Mouse (Mus musculus): ENCODE data around the gene Irgm2. TPM values are rescaled to one million over a fixed set of nuclear protein-coding genes. Genes with fewer than 3 reads are reported as not detected.
"Not testable (repeated sequence)": the region's sequence is repeated elsewhere in the genome, so short reads cannot be mapped to it uniquely, and the experiment has no call there.

Gene Irgm2
- total and polyA plus RNA-seq, 3 experiments: 0.30 to 7.1 (median 6.0) TPM

DNA sequence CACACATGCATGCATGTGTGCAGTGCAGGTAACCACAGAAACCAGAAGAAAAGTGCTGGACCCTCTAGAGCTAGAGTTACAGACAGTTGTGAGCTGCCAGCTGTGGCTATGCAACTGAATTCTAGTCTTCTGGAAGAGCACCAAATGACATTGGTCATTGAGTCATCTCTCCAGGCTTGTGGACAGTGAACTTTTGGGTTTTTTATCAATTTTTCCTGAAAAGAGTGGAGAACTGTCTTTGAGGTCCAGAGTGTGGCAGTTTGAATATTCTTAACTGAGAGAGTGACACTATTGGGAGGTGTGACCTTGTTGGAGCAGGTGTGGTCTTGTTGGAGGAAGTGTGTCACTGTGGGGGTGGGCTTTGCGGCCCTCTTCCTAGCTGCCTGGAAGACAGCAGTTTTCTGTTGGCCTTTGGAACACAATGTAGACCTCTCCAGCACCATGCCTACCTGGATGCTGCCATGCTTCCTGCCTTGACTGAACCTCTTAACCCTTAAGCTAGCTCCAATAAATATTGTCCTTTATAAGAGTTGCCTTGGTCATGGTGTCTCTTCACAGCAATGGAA, 11.0 kb downstream of the Irgm2 start:
- Histone ChIP-seq H3K36me3 (replicated peaks) (peaks cover 34% of the 10 kb centered on the region), H3K4me3 (ENCODE audit: low read depth, low read length) (no peak overlapping the region; the same call in 1 of the 2 replicates), H3K9me3 (replicated peaks) (no peaks in the 10 kb centered on the region), H3K27me3 (ENCODE audit: insufficient read depth, low read length) (no peaks in the 10 kb centered on the region), H3K4me1 (ENCODE audit: insufficient read depth, low read depth, low read length) (peaks cover 42% of the 10 kb centered on the region)
- ATAC-seq (ENCODE audit: extremely low read depth, insufficient number of reproducible peaks, low FRiP score, poor library complexity, severe bottlenecking): no peak
- TF ChIP-seq POLR2AphosphoS5 (IDR thresholded peaks at IDR 0.05; ENCODE audit: insufficient replicate concordance, low read depth, low read length) (no peak), GATA1 (IDR thresholded peaks at IDR 0.05; ENCODE audit: borderline replicate concordance, low read length) (no peak)
- no peak for DNase-seq (ENCODE audit: low spot score)

DNA sequence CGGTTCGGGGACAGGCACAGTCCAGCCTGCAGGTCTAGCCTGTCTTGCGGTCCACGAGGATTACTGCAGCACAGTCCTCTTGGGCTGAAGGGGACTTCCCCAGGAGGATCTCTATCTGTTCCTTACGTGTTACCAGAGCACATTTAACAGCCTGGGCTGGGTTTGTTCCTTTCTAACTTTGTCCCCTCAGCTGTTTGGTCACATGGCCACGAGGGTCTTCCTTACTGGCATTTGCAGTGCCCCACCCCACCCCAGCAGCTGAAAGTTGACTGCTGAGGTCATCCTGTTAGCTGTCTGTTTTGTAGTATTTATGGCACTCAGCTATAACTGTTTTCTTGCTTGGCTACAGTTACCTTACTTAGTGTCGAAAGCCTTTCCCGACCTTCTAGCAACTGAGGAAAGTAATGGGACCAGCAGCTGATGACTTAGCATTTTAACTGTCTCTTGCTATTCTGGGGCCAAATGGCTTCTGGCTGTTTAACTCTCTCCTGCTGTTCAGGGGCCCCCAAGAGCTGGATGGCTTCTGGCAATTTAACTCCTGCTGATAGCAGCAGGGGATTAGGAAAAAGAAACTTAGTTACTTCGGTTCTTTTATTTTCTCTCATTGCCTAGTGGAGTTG, 11.8 kb downstream of the Irgm2 start:
- Histone ChIP-seq H3K27me3 (ENCODE audit: insufficient read depth, low read length) (no peaks in the 10 kb centered on the region), H3K4me3 (ENCODE audit: low read depth, low read length) (peak overlapping the region; percentile 28; the same call in 1 of the 2 replicates), H3K4me1 (ENCODE audit: insufficient read depth, low read depth, low read length) (peaks cover 48% of the 10 kb centered on the region), H3K36me3 (replicated peaks) (peaks cover 27% of the 10 kb centered on the region), H3K9me3 (replicated peaks) (no peaks in the 10 kb centered on the region)
- DNase-seq (ENCODE audit: low spot score) (no peak), ATAC-seq (ENCODE audit: extremely low read depth, insufficient number of reproducible peaks, low FRiP score, poor library complexity, severe bottlenecking) (no peak)
- TF ChIP-seq GATA1 (IDR thresholded peaks at IDR 0.05; ENCODE audit: borderline replicate concordance, low read length) (no peak), TAL1 (conservative IDR thresholded peaks at IDR 0.05; ENCODE audit: low read depth, low read length) (no peak), POLR2AphosphoS5 (IDR thresholded peaks at IDR 0.05; ENCODE audit: insufficient replicate concordance, low read depth, low read length) (no peak), CTCF (IDR thresholded peaks at IDR 0.05; ENCODE audit: low read depth, low read length) (no peak), GATA2 (IDR thresholded peaks at IDR 0.05; ENCODE audit: borderline replicate concordance, low read depth, low read length) (no peak)

DNA sequence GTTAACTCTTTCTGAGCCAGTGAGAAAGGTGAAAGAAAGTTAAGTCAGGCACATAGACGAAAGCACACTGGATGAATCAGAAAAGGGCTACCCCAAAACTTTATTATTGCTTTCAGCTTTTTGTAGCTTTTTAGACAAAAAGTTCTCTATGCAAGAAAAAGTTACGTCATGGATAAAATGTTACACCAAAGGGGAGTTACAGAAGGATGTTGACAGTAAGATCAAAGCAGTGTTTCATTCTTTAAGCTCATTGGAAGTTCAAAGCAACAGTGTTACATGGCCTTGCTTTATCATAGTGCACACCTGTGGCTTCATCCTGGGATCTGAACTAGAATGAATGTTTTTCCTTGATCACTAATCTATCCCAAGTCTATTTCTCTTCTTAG, 12.3 kb downstream of the Irgm2 start:
- H3K4me1 ChIP-seq (ENCODE audit: insufficient read depth, low read depth, low read length): peaks cover 52% of the 10 kb centered on the region

DNA sequence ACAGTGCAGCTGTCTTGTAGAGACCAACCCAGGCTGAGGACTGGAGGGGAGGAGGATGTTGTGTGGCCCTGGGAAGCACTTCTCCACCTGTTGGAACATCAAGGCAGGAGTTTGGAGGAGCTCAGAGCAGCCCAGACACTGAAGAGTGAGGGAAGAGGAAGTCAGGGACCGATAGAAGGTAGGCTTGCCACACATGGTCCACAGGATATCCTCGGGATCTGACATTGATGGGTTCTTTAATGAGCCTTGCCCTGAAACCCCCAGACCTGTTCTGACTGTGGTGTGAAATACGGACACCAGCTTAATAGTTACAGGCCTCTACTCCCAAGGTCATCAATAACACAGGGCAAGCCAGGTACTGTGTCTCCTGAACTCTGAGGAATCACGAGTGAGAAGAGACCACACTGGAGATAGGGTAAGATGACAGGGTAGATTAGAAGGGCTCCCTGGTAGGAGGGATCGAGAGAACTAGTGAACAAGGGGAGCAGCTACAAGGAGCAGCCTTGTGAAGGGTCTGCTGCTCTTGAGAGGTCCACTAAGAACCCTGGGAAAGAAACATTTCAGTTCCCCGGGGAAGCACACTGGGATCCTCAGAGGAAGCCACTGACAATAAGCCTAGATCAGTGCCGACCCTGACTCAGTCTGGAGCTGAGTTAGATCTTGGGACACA, 14.4 kb downstream of the Irgm2 start:
- Histone ChIP-seq H3K4me3 (ENCODE audit: low read depth, low read length) (peak overlapping the region; percentile 79), H3K27me3 (ENCODE audit: insufficient read depth, low read length) (no peaks in the 10 kb centered on the region), H3K4me1 (ENCODE audit: insufficient read depth, low read depth, low read length) (peaks cover 67% of the 10 kb centered on the region), H3K9me3 (replicated peaks) (no peaks in the 10 kb centered on the region), H3K36me3 (replicated peaks) (peaks cover 15% of the 10 kb centered on the region)
- DNase-seq (ENCODE audit: low spot score) (no peak), ATAC-seq (ENCODE audit: extremely low read depth, insufficient number of reproducible peaks, low FRiP score, poor library complexity, severe bottlenecking) (no peak)
- no peak for TF ChIP-seq GATA1 (IDR thresholded peaks at IDR 0.05; ENCODE audit: borderline replicate concordance, low read length)
- no peak for TF ChIP-seq POLR2AphosphoS5 (IDR thresholded peaks at IDR 0.05; ENCODE audit: insufficient replicate concordance, low read depth, low read length)
- no peak for TF ChIP-seq TAL1 (conservative IDR thresholded peaks at IDR 0.05; ENCODE audit: low read depth, low read length)
- TF ChIP-seq GATA2 (IDR thresholded peaks at IDR 0.05; ENCODE audit: borderline replicate concordance, low read depth, low read length): no peak
- no peak for TF ChIP-seq CTCF (IDR thresholded peaks at IDR 0.05; ENCODE audit: low read depth, low read length)

More for the DNA sequence above, 12.3 kb downstream of the Irgm2 start:
- ATAC-seq (ENCODE audit: extremely low read depth, insufficient number of reproducible peaks, low FRiP score, poor library complexity, severe bottlenecking) (no peak), DNase-seq (ENCODE audit: low spot score) (no peak)
- H3K9me3 ChIP-seq (replicated peaks): no peaks in the 10 kb centered on the region
- TF ChIP-seq GATA2 (IDR thresholded peaks at IDR 0.05; ENCODE audit: borderline replicate concordance, low read depth, low read length): no peak
- no peak for TF ChIP-seq GATA1 (IDR thresholded peaks at IDR 0.05; ENCODE audit: borderline replicate concordance, low read length)
- no peak for TF ChIP-seq CTCF (IDR thresholded peaks at IDR 0.05; ENCODE audit: low read depth, low read length)
- no peak for TF ChIP-seq POLR2AphosphoS5 (IDR thresholded peaks at IDR 0.05; ENCODE audit: insufficient replicate concordance, low read depth, low read length)
- TF ChIP-seq TAL1 (conservative IDR thresholded peaks at IDR 0.05; ENCODE audit: low read depth, low read length): no peak
- H3K4me3 ChIP-seq (ENCODE audit: low read depth, low read length): no peak overlapping the region
- H3K36me3 ChIP-seq (replicated peaks): peaks cover 22% of the 10 kb centered on the region
- no peaks in the 10 kb centered on the region for H3K27me3 ChIP-seq (ENCODE audit: insufficient read depth, low read length)

DNA sequence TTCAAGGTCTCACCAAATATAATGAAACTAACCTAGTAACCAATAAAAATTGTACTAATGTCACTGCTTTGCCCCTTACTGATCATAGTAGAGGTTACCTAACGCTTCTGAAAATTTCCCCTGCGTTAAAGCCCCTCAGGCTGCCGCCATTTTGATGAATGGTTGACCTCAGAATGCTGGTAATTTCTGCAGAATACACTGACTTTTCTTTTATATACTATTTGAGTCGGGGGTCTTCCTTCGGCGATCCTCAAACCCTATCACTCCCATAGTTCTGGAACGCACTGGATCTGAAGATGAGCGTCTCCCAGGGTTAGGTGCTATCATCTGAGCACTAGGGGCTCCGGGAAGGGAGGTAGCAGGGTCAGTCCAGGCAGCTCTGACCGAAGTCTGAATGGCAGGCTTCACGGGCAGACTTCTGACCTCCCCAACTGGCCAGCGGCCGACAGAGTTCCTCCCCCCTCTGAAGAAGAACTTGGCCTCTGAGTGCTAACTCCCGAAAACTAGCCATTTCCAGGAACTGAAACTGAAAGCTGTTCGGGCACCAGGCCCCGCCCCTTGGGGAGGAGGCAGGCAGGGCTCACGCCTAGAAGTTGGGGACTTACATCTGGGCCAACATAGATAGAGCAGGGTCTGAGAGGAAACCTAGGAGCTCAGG, 15.1 kb downstream of the Irgm2 start:
- H3K4me3 ChIP-seq (ENCODE audit: low read depth, low read length): peak overlapping the region; percentile 79
- peak; percentile 52 for DNase-seq (ENCODE audit: low spot score)
- peaks cover 21% of the 10 kb centered on the region for H3K36me3 ChIP-seq (replicated peaks)
- H3K27me3 ChIP-seq (ENCODE audit: insufficient read depth, low read length): no peaks in the 10 kb centered on the region
- no peak for TF ChIP-seq GATA1 (IDR thresholded peaks at IDR 0.05; ENCODE audit: borderline replicate concordance, low read length)
- TF ChIP-seq TAL1 (conservative IDR thresholded peaks at IDR 0.05; ENCODE audit: low read depth, low read length): no peak
- no peak for TF ChIP-seq CTCF (IDR thresholded peaks at IDR 0.05; ENCODE audit: low read depth, low read length)
- TF ChIP-seq GATA2 (IDR thresholded peaks at IDR 0.05; ENCODE audit: borderline replicate concordance, low read depth, low read length): no peak
- TF ChIP-seq POLR2AphosphoS5 (IDR thresholded peaks at IDR 0.05; ENCODE audit: insufficient replicate concordance, low read depth, low read length): no peak
- H3K9me3 ChIP-seq (replicated peaks): no peaks in the 10 kb centered on the region
- peaks cover 71% of the 10 kb centered on the region for H3K4me1 ChIP-seq (ENCODE audit: insufficient read depth, low read depth, low read length)
- ATAC-seq (ENCODE audit: extremely low read depth, insufficient number of reproducible peaks, low FRiP score, poor library complexity, severe bottlenecking): peak; percentile 87

DNA sequence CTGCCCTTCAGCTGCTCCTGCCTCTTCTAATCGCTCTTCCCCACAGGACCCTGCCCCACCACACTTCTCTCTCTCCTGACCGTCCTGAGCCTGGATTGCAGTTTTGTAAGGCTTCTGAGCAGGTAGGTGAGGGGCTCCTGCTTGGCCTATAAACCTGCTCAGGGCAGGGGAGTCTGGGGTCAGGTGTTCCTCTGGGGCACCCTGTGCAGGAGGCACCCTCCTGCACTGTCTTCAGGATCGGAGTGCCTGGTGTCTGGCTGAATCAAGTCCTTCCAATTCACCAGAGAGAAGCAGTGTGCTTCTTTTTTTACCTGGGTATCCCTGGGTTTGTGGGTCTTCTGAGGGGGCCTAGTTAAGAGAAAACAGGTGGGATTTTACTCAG, 15.6 kb downstream of the Irgm2 start:
- H3K36me3 ChIP-seq (replicated peaks): peaks cover 23% of the 10 kb centered on the region
- H3K4me3 ChIP-seq (ENCODE audit: low read depth, low read length): peak overlapping the region; percentile 79; the same call in 1 of the 2 replicates
- not testable (repeated sequence) for DNase-seq (ENCODE audit: low spot score); H3K27me3 ChIP-seq (ENCODE audit: insufficient read depth, low read length); H3K9me3 ChIP-seq (replicated peaks); ATAC-seq (ENCODE audit: extremely low read depth, insufficient number of reproducible peaks, low FRiP score, poor library complexity, severe bottlenecking)
- H3K4me1 ChIP-seq (ENCODE audit: insufficient read depth, low read depth, low read length): peaks cover 71% of the 10 kb centered on the region
